Mouse (Mus musculus) small intestine, adult 2 months (tissue): ENCODE data around the gene Rfc2.

Experiments
- CTCF ChIP-seq: fragments of 200-500 bp; IDR thresholded peaks from 2 replicates; pipeline ENCODE4 v1.5.1; 2012; ENCODE audit warnings: low read depth, mild to moderate bottlenecking, control low read depth, inconsistent platforms, low read length, moderate library complexity, mixed read lengths; ENCODE audit not compliant: insufficient replicate concordance, insufficient read length; ENCODE audit errors: extremely low read depth
- POLR2A ChIP-seq: fragments of 200-500 bp; IDR thresholded peaks from 2 replicates; pipeline ENCODE4 v1.6.1; 2012; ENCODE audit warnings: low read depth, mild to moderate bottlenecking, control low read depth, inconsistent platforms, low read length, moderate library complexity

DNA sequence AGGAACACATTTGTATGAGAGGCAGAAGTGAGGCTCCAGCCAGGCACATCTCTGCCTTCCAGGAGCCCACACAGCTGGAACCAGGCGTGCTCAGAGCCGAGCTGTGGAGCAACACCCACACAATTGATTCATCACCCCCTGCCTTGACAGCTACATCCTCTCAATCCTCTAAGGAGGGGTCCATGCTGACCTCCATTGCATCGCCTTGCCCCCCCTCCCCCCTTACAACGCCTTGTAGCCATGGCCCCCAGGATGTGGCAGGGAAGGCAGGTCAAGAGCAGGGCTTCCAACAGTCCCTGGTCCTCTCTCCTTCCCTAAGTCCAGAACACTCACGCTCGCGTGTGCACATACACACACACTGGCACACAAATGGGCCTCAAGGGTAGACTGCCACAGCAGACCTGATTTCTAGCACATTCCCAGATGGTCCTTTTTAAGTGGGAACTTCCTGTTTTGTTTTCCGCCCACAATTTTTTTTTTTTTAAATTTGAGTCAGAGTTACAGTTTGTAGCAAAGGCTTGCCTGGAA lies 12.1 kb upstream of the Rfc2 start:
- TF ChIP-seq POLR2A: no peak
- no peak for TF ChIP-seq CTCF
